In genomic region chr13:31577576-31577975, GRCm38 (mm10) we compare ENCODE assay signal across 17 mouse cellular contexts. TPM values are rescaled to one million over a fixed set of nuclear protein-coding genes. Genes with fewer than 3 reads are reported as not detected.
A peak's percentile ranks its signal among the peaks of the same experiment; 100 is the strongest.
DNase-seq lines count a peak whose midpoint lies in the region; ATAC-seq and TF ChIP-seq lines count a peak whose summit lies in the region.
"Had no signal": no experiment of that assay in that cellular context is flagged by ENCODE, and none has a peak within 500 bp of the region (broad histone marks: within the 10 kb centered on the region; RNA-seq: fewer than 3 reads in every experiment).

No protein-coding gene starts in this region.

- no peaks in the 10 kb centered on the region for H3K4me1 ChIP-seq in hindbrain, postnatal 0 days (ENCODE audit: insufficient read depth, low read length)
- H3K4me1 ChIP-seq in hindbrain, embryonic 14.5 days (replicated peaks; ENCODE audit: control insufficient read depth, insufficient read depth, low read length) = no peaks in the 10 kb centered on the region; the same call in 1 of the 2 replicates
- peaks cover 6% of the 10 kb centered on the region; the same call in 1 of the 2 replicates for H3K4me1 ChIP-seq in brown adipose tissue, adult 24 weeks (ENCODE audit: control insufficient read depth, insufficient read depth, insufficient read length, low read length)
- peaks cover 3% of the 10 kb centered on the region for H3K4me1 ChIP-seq in liver, embryonic 16.5 days (ENCODE audit: control insufficient read depth, low read depth, low read length)

- no peaks in the 10 kb centered on the region for H3K27me3 ChIP-seq in hindbrain, postnatal 0 days (ENCODE audit: insufficient read depth, low read length)
- no peaks in the 10 kb centered on the region for H3K27me3 ChIP-seq in hindbrain, embryonic 14.5 days (ENCODE audit: control insufficient read depth, insufficient read depth, low read length)
- no peaks in the 10 kb centered on the region for H3K27me3 ChIP-seq in liver, embryonic 16.5 days (ENCODE audit: control insufficient read depth, insufficient read depth, low read depth, low read length)

- ATAC-seq in hindbrain, postnatal 0 days = peak; percentile 24; the same call in 1 of the 2 replicates
- no peak for ATAC-seq in hindbrain, embryonic 14.5 days (ENCODE audit: low FRiP score)
- peak; percentile 47; the same call in 1 of the 2 replicates for ATAC-seq in liver, embryonic 16.5 days (ENCODE audit: low read depth)
- ATAC-seq in monocyte, adult 5-6 weeks (replicated peaks; ENCODE audit: insufficient number of reproducible peaks, low FRiP score, low TSS enrichment, poor library complexity, severe bottlenecking) = no peak
- ATAC-seq in granulocyte monocyte progenitor cell, adult 5-6 weeks (replicated peaks; ENCODE audit: poor library complexity, severe bottlenecking) = no peak
- ATAC-seq: forebrain, postnatal 0 days had no signal

- H3K27ac ChIP-seq in hindbrain, postnatal 0 days = no peak overlapping the region
- H3K27ac ChIP-seq in hindbrain, embryonic 14.5 days = no peak overlapping the region
- H3K27ac ChIP-seq in brown adipose tissue, adult 24 weeks (replicated peaks; ENCODE audit: low read depth, low read length) = peak overlapping the region; percentile 30; the same call in 1 of the 2 replicates
- no peak overlapping the region for H3K27ac ChIP-seq in liver, embryonic 16.5 days (ENCODE audit: low read length)
- H3K27ac ChIP-seq: embryonic facial prominence, embryonic 12.5 days; left cerebral cortex, adult 2 months; limb, embryonic 15.5 days had no signal

- no peaks in the 10 kb centered on the region for H3K36me3 ChIP-seq in hindbrain, postnatal 0 days (ENCODE audit: insufficient read depth, low read length)
- H3K36me3 ChIP-seq in hindbrain, embryonic 14.5 days (replicated peaks; ENCODE audit: control insufficient read depth, insufficient read depth) = no peaks in the 10 kb centered on the region
- H3K36me3 ChIP-seq in liver, embryonic 16.5 days (ENCODE audit: control insufficient read depth, insufficient read depth) = no peaks in the 10 kb centered on the region
- H3K36me3 ChIP-seq: embryonic facial prominence, embryonic 12.5 days; limb, embryonic 15.5 days had no signal

- H3K9me3 ChIP-seq in hindbrain, postnatal 0 days (ENCODE audit: low read length) = no peaks in the 10 kb centered on the region
- no peaks in the 10 kb centered on the region for H3K9me3 ChIP-seq in hindbrain, embryonic 14.5 days (ENCODE audit: control insufficient read depth, low read length)
- no peaks in the 10 kb centered on the region for H3K9me3 ChIP-seq in liver, embryonic 16.5 days (replicated peaks; ENCODE audit: control insufficient read depth, low read length)
- H3K9me3 ChIP-seq: embryonic facial prominence, embryonic 12.5 days; limb, embryonic 15.5 days had no signal

- no peak overlapping the region for H3K9ac ChIP-seq in hindbrain, postnatal 0 days (replicated peaks; ENCODE audit: low read length)
- no peak overlapping the region for H3K9ac ChIP-seq in hindbrain, embryonic 14.5 days
- H3K9ac ChIP-seq in liver, embryonic 16.5 days (ENCODE audit: low read depth, low read length) = no peak overlapping the region
- H3K9ac ChIP-seq: embryonic facial prominence, embryonic 12.5 days; forebrain, postnatal 0 days; limb, embryonic 15.5 days had no signal

- TF ChIP-seq CTCF in hindbrain, postnatal 0 days (IDR thresholded peaks at IDR 0.05; ENCODE audit: low read depth) = no peak

- 21% methylated on average over 6 of the region's 6 CpGs for WGBS in hindbrain, postnatal 0 days
- WGBS in hindbrain, embryonic 14.5 days = 29% methylated on average over 6 of the region's 6 CpGs
- WGBS in liver, embryonic 16.5 days (ENCODE audit: insufficient replicate concordance) = 30% methylated on average over 6 of the region's 6 CpGs

- no peak for DNase-seq in hindbrain, postnatal 0 days (ENCODE audit: low spot score)
- no peak for DNase-seq in hindbrain, embryonic 14.5 days (ENCODE audit: low spot score)
- peak; percentile 15 for DNase-seq in lung, postnatal 36 days
- no peak for DNase-seq in lung, adult 18-20 months
- DNase-seq: adrenal gland, postnatal 25 days; cerebellum, adult 11 months; forebrain, postnatal 0 days; gastrocnemius, postnatal 36 days; midbrain, embryonic 14.5 days had no signal

- H3K4me3 ChIP-seq in hindbrain, postnatal 0 days (ENCODE audit: low read length) = no peak overlapping the region
- H3K4me3 ChIP-seq in hindbrain, embryonic 14.5 days (replicated peaks; ENCODE audit: low read length) = no peak overlapping the region
- no peak overlapping the region for H3K4me3 ChIP-seq in brown adipose tissue, adult 24 weeks (ENCODE audit: insufficient read depth, low read depth, low read length)
- no peak overlapping the region for H3K4me3 ChIP-seq in liver, embryonic 16.5 days (ENCODE audit: low read depth, low read length)
- H3K4me3 ChIP-seq: embryonic facial prominence, embryonic 12.5 days; left cerebral cortex, adult 2 months; limb, embryonic 15.5 days had no signal

- no peak overlapping the region for H3K4me2 ChIP-seq in hindbrain, postnatal 0 days (ENCODE audit: low read depth, low read length)
- no peak overlapping the region for H3K4me2 ChIP-seq in hindbrain, embryonic 14.5 days (replicated peaks)
- H3K4me2 ChIP-seq in liver, embryonic 16.5 days (ENCODE audit: low read depth, low read length) = no peak overlapping the region
- H3K4me2 ChIP-seq: embryonic facial prominence, embryonic 12.5 days; limb, embryonic 15.5 days had no signal

RNA-seq across cellular contexts. Expression of gene A530084C06Rik, which starts 18.4 kb away (rescaled TPM):
- 1.1 and 1.3 TPM in 2 replicates for total RNA-seq in hindbrain, postnatal 0 days (2014; rRNA removed)
- not detected in 2 replicates for polyA plus RNA-seq in hindbrain, postnatal 0 days (2015; fragmentation: Nextera tagmentation; extraction: Ambion mirVana)
- not detected in 2 replicates for polyA plus RNA-seq in hindbrain, embryonic 14.5 days (2014; fragmentation: Nextera tagmentation; extraction: Ambion mirVana)
- polyA plus RNA-seq in brown adipose tissue, adult 24 weeks (2012; ENCODE audit: insufficient read depth, insufficient read length, missing spikeins) = not detected in 2 replicates
- not detected in 2 replicates for polyA plus RNA-seq in liver, embryonic 16.5 days (2015; fragmentation: Nextera tagmentation; extraction: Ambion mirVana)
- 0.29 to 0.53 TPM in 2 of 3 replicates, not detected in the other for total RNA-seq in monocyte, adult 5-6 weeks (2017)
- not detected in 2 replicates for total RNA-seq in granulocyte monocyte progenitor cell, adult 5-6 weeks (2014; fragmentation: Nextera tagmentation)
- total RNA-seq in granulocyte monocyte progenitor cell, adult 5-6 weeks (2017) = 0.39 TPM in 1 of 2 replicates, not detected in the other
- total RNA-seq: gastrocnemius, postnatal 36 days had no signal
- polyA plus RNA-seq: embryonic facial prominence, embryonic 12.5 days; forebrain, postnatal 0 days; limb, embryonic 15.5 days; midbrain, embryonic 14.5 days had no signal

RNA-seq across cellular contexts. Expression of gene Foxq1, which starts 21.6 kb away (rescaled TPM):
- total RNA-seq in hindbrain, postnatal 0 days (2014; rRNA removed) = 4.4 and 5.7 TPM in 2 replicates
- 1.7 and 1.8 TPM in 2 replicates for polyA plus RNA-seq in hindbrain, postnatal 0 days (2015; fragmentation: Nextera tagmentation; extraction: Ambion mirVana)
- 2.9 and 3.1 TPM in 2 replicates for polyA plus RNA-seq in hindbrain, embryonic 14.5 days (2014; fragmentation: Nextera tagmentation; extraction: Ambion mirVana)
- polyA plus RNA-seq in brown adipose tissue, adult 24 weeks (2012; ENCODE audit: insufficient read depth, insufficient read length, missing spikeins) = not detected in 2 replicates
- 0.68 and 0.98 TPM in 2 replicates for polyA plus RNA-seq in liver, embryonic 16.5 days (2015; fragmentation: Nextera tagmentation; extraction: Ambion mirVana)
- total RNA-seq in monocyte, adult 5-6 weeks (2017) = 0.64 to 1.0 TPM in 2 of 3 replicates, not detected in the other
- not detected in 2 replicates for total RNA-seq in granulocyte monocyte progenitor cell, adult 5-6 weeks (2014; fragmentation: Nextera tagmentation)
- total RNA-seq in granulocyte monocyte progenitor cell, adult 5-6 weeks (2017) = not detected in 2 replicates
- total RNA-seq: gastrocnemius, postnatal 36 days had no signal

RNA-seq across cellular contexts. Expression of gene Foxf2, which starts 48.0 kb away (rescaled TPM):
- 6.0 and 12.8 TPM in 2 replicates for total RNA-seq in hindbrain, postnatal 0 days (2014; rRNA removed)
- 4.4 and 5.5 TPM in 2 replicates for polyA plus RNA-seq in hindbrain, postnatal 0 days (2015; fragmentation: Nextera tagmentation; extraction: Ambion mirVana)
- polyA plus RNA-seq in hindbrain, embryonic 14.5 days (2014; fragmentation: Nextera tagmentation; extraction: Ambion mirVana) = 5.3 and 6.2 TPM in 2 replicates
- polyA plus RNA-seq in brown adipose tissue, adult 24 weeks (2012; ENCODE audit: insufficient read depth, insufficient read length, missing spikeins) = not detected in 2 replicates
- polyA plus RNA-seq in liver, embryonic 16.5 days (2015; fragmentation: Nextera tagmentation; extraction: Ambion mirVana) = 0.06 TPM in 1 of 2 replicates, not detected in the other
- total RNA-seq in monocyte, adult 5-6 weeks (2017) = not detected in 3 replicates
- total RNA-seq in granulocyte monocyte progenitor cell, adult 5-6 weeks (2014; fragmentation: Nextera tagmentation) = not detected in 2 replicates
- not detected in 2 replicates for total RNA-seq in granulocyte monocyte progenitor cell, adult 5-6 weeks (2017)
- total RNA-seq: adrenal gland, postnatal 25 days; gastrocnemius, postnatal 36 days had no signal
- polyA plus RNA-seq: testis, adult 2 months had no signal

Comparison
In these comparisons a context has a peak if more than half of its experiments do, and no peak if none do; other contexts are left out.
1. ATAC-seq: peak in hindbrain, postnatal 0 days (single experiment) and liver, embryonic 16.5 days (single experiment); none in hindbrain, embryonic 14.5 days (single experiment), monocyte, adult 5-6 weeks (single experiment) and granulocyte monocyte progenitor cell, adult 5-6 weeks (single experiment).